Mouse (Mus musculus) heart, postnatal 0 days (tissue): ENCODE data around the gene Gse1.

Experiments
- CTCF ChIP-seq: IDR thresholded peaks from 2 replicates; pipeline ENCODE4 v1.5.1; 2016; ENCODE audit warnings: antibody characterized with exemption, control low read depth, low read depth
- EP300 ChIP-seq: IDR thresholded peaks from 2 replicates; pipeline ENCODE4 v1.6.1; 2016; ENCODE audit warnings: antibody characterized with exemption, low read depth

DNA sequence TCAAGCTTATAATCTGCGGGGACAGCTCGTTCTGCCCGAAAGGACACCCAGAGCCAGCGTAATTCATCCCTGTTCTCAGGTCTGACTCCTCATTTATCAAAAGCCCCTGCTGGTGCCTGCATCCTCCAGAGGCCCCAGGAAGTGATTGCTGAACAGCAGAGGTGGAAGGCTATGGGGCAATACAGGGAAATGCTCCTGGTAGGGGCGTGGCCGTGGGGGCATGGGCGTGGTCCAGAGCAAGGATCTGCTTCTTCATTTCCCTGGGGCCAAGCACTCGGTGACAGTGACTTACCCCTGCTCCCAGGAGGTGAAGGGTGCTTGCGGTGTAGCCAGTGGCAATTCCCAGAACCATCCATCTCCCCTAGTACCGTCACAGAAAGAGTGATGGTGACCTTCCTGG, 217.0 kb downstream of the Gse1 start:
- TF ChIP-seq CTCF: no peak
- TF ChIP-seq EP300: no peak
